Mouse (Mus musculus) embryonic facial prominence, embryonic 12.5 days (tissue): ENCODE results near the gene Vmn1r183. TPM values are rescaled to one million over a fixed set of nuclear protein-coding genes. Genes with fewer than 3 reads are reported as not detected.

Experiments
- ATAC-seq: fragments of 200-750 bp; cut with Nextera tagmentation; 2 replicates; pipeline ENCODE4 v1.8.0; 2017; ENCODE audit not compliant: insufficient number of reproducible peaks, insufficient read depth, low FRiP score, low TSS enrichment
- H3K27ac ChIP-seq: fragments of 300-500 bp; sonication (generic); 2 replicates; pipeline ENCODE4 v1.5.1; 2016; ENCODE audit warnings: mild to moderate bottlenecking
- H3K27me3 ChIP-seq: fragments of 300-500 bp; sonication (generic); 2 replicates; pipeline ENCODE4 v1.6.1; 2016; ENCODE audit warnings: mild to moderate bottlenecking, moderate library complexity
- H3K36me3 ChIP-seq: fragments of 300-500 bp; sonication (generic); 2 replicates; pipeline ENCODE4 v1.6.1; 2016; ENCODE audit warnings: mild to moderate bottlenecking
- H3K4me1 ChIP-seq: fragments of 300-500 bp; sonication (generic); 2 replicates; pipeline ENCODE4 v1.6.1; 2016
- H3K4me2 ChIP-seq: fragments of 300-500 bp; sonication (generic); replicated peaks from 2 replicates; pipeline ENCODE4 v1.6.1; 2016; ENCODE audit warnings: mild to moderate bottlenecking, moderate library complexity
- H3K4me3 ChIP-seq: fragments of 300-500 bp; sonication (generic); 2 replicates; pipeline ENCODE4 v1.5.1; 2016; ENCODE audit warnings: mild to moderate bottlenecking
- H3K9ac ChIP-seq: fragments of 300-500 bp; sonication (generic); 2 replicates; pipeline ENCODE4 v1.6.1; 2016; ENCODE audit warnings: mild to moderate bottlenecking, moderate library complexity
- H3K9me3 ChIP-seq: fragments of 300-500 bp; sonication (generic); 2 replicates; pipeline ENCODE4 v1.6.1; 2016; ENCODE audit warnings: mild to moderate bottlenecking, moderate library complexity
- WGBS: fragments of 180-500 bp; shearing (Covaris S2); methylation state at CpG from one replicate; pipeline ENCODE4 v1.1.7; 2016; 5-methylcytosine and 5-hydroxymethylcytosine counted together
- polyA plus RNA-seq: library from polyadenylated mRNA; unstranded; fragments of >200 nt; fragmentation: Nextera tagmentation; extraction: Ambion mirVana; gene quantifications from 2 replicates; pipeline ENCODE4 v1.2.1, GENCODE M21; 2016

Gene Vmn1r183
- polyA plus RNA-seq, 1 experiment from 2014 or later, result not detected

DNA sequence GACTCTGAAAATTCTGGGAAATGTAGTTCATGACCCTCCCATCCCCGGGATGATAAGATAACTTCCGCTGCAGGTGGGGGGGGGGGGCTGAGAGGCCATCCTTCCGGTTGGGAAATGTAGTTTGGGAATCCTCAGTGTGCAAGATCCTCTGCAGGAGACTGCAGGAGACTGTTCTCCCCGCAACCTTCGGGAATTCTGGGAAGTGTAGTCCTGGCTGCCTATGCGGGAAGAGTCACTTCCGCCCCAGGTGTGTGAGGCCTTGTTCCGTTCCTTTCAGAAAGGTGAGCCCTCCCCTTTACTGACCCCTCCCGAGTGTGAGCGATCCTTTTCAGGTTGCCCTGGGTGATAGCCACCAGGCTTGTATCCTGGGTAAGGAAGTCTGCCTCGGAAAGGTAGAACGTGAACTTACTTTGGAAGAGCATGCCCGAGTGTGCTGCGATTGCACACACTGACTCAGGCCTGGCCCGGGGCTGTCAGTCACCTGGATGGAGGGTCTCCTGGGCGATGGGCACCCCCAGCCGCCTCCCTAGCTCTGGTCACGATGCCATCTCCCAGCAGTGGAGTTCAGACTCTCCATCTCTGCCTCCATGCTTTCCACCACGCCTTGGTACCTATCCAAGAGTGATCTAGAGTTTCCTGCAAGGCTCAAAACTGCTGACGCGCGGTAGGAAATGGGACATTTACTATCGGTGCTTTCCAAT, 59.3 kb downstream of the Vmn1r183 start, which contains the start of gene Zfp112:
Gene Zfp112, plus strand, starts transcription at position 159 of the 701 bp plus-strand sequence.
- Histone ChIP-seq H3K27ac (peak within 1 kb of the TSS; percentile 73; the same call in 1 of the 2 replicates), H3K4me1 (peaks cover 3% of the 10 kb centered on the region), H3K4me3 (peak within 1 kb of the TSS; percentile 65), H3K9me3 (peaks cover 14% of the 10 kb centered on the region), H3K27me3 (no peaks in the 10 kb centered on the region), H3K36me3 (peaks cover 19% of the 10 kb centered on the region), H3K9ac (peak within 1 kb of the TSS; percentile 59), H3K4me2 (peak within 1 kb of the TSS; percentile 65)
- under 1% methylated on average over 23 of the region's 23 CpGs for WGBS
- ATAC-seq, result peak; percentile 97

GRCm38 (mm10) chr7:24113001-24113400, 59.9 kb downstream of the Vmn1r183 start:
- H3K27ac ChIP-seq, result peak overlapping the region; percentile 73; the same call in 1 of the 2 replicates
- peak overlapping the region; percentile 65 for H3K4me3 ChIP-seq
- WGBS, result 12% methylated on average over 12 of the region's 12 CpGs
- H3K9ac ChIP-seq, result peak overlapping the region; percentile 59
- peaks cover 3% of the 10 kb centered on the region for H3K4me1 ChIP-seq
- peak overlapping the region; percentile 65 for H3K4me2 ChIP-seq
- peaks cover 12% of the 10 kb centered on the region for H3K36me3 ChIP-seq
- H3K9me3 ChIP-seq, result 0 out of 2 replicates have a peak, but pooled peaks cover 8% of the 10 kb centered on the region
- ATAC-seq, result no peak
- H3K27me3 ChIP-seq, result no peaks in the 10 kb centered on the region

Other genes with a start within 250 kb of the Vmn1r183 start
- not detected in 2 replicates for gene Vmn1r175, start 242.6 kb upstream of the Vmn1r183 start, polyA plus RNA-seq
- gene Vmn1r176, start 215.9 kb upstream of the Vmn1r183 start, polyA plus RNA-seq, result not detected in 2 replicates
- gene Vmn1r177, start 186.8 kb upstream of the Vmn1r183 start, polyA plus RNA-seq, result not detected in 2 replicates
- gene Vmn1r178, start 161.2 kb upstream of the Vmn1r183 start, polyA plus RNA-seq, result not detected in 2 replicates
- gene Vmn1r179, start 126.3 kb upstream of the Vmn1r183 start, polyA plus RNA-seq, result not detected in 2 replicates
- not detected in 2 replicates for gene Vmn1r180, start 102.6 kb upstream of the Vmn1r183 start, polyA plus RNA-seq
- not detected in 2 replicates for gene Vmn1r181, start 78.6 kb upstream of the Vmn1r183 start, polyA plus RNA-seq
- gene V1rd19, start 51.6 kb upstream of the Vmn1r183 start, polyA plus RNA-seq, result not detected in 2 replicates
- 27.4 and 27.7 TPM in 2 replicates for gene Zfp180, start 28.7 kb downstream of the Vmn1r183 start, polyA plus RNA-seq
- gene Zfp112, start 59.1 kb downstream of the Vmn1r183 start, polyA plus RNA-seq, result 9.1 and 9.8 TPM in 2 replicates
- gene Zfp235, start 80.9 kb downstream of the Vmn1r183 start, polyA plus RNA-seq, result 18.3 and 18.4 TPM in 2 replicates
- 7.5 and 7.6 TPM in 2 replicates for gene Zfp114, start 121.8 kb downstream of the Vmn1r183 start, polyA plus RNA-seq
- 10.1 and 11.3 TPM in 2 replicates for gene Zfp111, start 158.2 kb downstream of the Vmn1r183 start, polyA plus RNA-seq
- 5.9 and 6.6 TPM in 2 replicates for gene Zfp109, start 184.3 kb downstream of the Vmn1r183 start, polyA plus RNA-seq
- 5.3 and 5.6 TPM in 2 replicates for gene Zfp108, start 201.5 kb downstream of the Vmn1r183 start, polyA plus RNA-seq
- 10.0 and 12.0 TPM in 2 replicates for gene Zfp93, start 217.2 kb downstream of the Vmn1r183 start, polyA plus RNA-seq
- gene Zfp61, start 248.0 kb downstream of the Vmn1r183 start, polyA plus RNA-seq, result 57.7 and 63.1 TPM in 2 replicates